Mouse (Mus musculus): ENCODE data around the gene Rcan2. TPM values are rescaled to one million over a fixed set of nuclear protein-coding genes. Genes with fewer than 3 reads are reported as not detected.

The Rcan2 gene
- total RNA-seq, 2 experiments from 2014 or later: 61.8 to 70.1 TPM

- DNase-seq (ENCODE audit: extremely low spot score in 1 of 2, low spot score in 1 of 2): no peak
These were observed 259.6 kb downstream of the Rcan2 start for GRCm38 (mm10) chr17:44060781-44061180.

DNA sequence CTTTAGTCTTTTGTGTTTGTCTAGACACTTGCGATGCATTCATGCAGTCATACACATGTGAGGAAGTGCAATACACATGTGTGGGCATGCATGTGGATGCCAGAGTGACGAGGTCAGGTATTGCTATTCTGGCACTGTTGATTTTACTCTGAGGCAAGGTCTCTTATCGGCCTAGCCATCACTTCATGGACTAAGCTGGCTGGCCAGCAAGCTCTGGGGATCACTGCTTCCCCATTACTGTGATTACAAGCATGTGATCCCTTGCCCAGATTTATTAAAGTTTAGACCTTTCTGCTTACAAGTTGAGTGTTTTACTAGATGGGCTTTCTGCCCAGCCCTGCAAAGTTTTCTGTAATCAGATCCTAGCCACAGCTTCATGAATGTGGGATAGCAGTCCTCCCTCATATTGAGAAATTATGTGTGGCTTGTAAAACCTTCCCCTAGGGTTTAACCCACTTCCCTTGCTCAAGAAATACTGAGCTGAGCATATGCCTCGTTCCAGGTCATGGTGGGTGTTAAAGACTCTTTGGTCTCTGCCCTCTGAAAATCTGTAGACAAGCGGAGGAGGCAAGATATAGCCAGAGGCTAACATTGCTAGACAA lies 260.2 kb downstream of the Rcan2 start:
- DNase-seq (ENCODE audit: extremely low spot score in 1 of 2, low spot score in 1 of 2): no peak

DNA sequence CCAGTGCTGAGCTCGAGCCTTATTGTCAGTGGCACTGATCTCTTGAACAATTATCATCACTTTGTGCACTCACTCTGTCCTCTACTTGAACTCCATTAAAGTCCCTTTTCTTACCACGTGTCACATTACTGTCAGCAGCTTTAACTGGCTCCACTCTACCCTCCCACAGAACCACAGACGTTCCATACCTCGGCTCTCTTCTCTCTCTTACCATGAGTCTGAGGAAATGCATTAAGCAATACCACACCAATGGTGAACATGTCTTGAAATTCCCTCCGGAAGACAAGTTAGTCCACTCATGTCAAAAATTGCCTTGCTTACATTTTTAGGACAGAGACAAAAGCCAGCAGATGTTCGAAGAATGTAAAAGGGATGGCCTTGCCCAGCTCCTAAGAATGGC lies 267.7 kb downstream of the Rcan2 start:
- DNase-seq (ENCODE audit: extremely low spot score in 1 of 2, low spot score in 1 of 2): no peak

- DNase-seq (ENCODE audit: extremely low spot score in 1 of 2, low spot score in 1 of 2): no peak
These were observed 270.5 kb downstream of the Rcan2 start for GRCm38 (mm10) chr17:44071680-44072079.

DNA sequence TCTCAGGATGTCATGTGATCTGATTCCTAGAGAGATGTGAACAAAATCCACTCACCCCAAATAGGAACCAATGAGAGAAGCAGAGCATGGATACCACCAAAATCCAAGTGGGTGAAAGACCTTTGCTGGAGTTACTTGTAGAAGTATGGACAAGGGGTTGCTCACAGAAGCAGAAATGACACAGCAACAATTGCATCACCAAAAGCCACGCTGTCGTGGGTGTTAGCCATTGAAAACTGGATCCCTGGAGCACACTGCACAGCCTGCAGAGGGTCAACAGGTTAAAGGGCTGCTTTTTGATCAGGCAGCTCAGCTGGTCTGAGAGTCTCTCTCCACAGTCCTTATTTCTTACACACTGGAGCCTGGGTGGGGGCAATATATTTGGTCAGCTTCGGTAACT lies 274.4 kb downstream of the Rcan2 start:
- no peak for DNase-seq (ENCODE audit: extremely low spot score in 1 of 2, low spot score in 1 of 2)

GRCm38 (mm10) chr17:44076051-44076680 lies 275.0 kb downstream of the Rcan2 start:
- no peak for DNase-seq (ENCODE audit: extremely low spot score in 1 of 2, low spot score in 1 of 2)

- DNase-seq (ENCODE audit: extremely low spot score in 1 of 2, low spot score in 1 of 2): no peak
These were observed 276.1 kb downstream of the Rcan2 start for GRCm38 (mm10) chr17:44077146-44077842.

- no peak for DNase-seq (ENCODE audit: extremely low spot score in 1 of 2, low spot score in 1 of 2)
These were observed 276.7 kb downstream of the Rcan2 start for GRCm38 (mm10) chr17:44077843-44078160.

DNA sequence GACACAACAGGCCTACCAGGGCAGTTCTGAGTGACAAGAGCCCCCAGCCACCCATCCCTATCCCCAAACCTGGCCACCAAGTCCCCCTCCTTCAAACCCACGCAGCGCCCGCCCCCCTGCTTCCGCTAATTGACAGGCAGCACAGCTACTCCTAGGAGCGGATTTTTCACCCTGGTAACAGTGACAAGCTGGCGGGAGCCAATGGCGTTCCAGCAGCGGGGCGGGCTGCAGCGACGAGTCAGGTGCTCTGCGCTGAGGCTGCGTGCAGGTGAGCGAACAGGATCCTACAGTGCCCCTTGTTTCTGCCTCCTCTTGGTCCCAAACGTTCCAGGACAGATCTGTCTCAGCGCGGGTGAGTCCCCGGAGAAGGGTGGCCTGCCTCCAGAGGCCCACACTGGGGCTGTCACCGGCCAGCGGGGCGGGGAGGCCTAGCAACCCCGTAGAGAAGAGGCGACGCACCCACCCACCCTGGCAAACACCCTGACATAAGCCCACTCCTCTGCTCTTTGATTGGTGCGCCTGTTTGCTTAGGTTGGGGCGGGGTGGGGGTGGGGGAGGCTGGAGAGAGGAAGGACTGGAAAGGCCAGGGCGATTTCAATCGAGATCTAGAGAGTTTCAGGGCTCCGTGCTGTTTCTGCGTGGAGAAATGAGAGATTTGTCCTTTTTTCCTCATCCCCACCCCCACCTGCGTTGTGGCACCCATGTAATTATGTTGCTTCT lies 277.6 kb downstream of the Rcan2 start, which contains the start of gene Enpp5:
Enpp5 (plus strand) TSS at position 183 of the 720 bp plus-strand sequence.
- peak; percentile 73 to 77 for DNase-seq (ENCODE audit: extremely low spot score in 1 of 2, low spot score in 1 of 2)

GRCm38 (mm10) chr17:44083156-44083555 lies 282.0 kb downstream of the Rcan2 start:
- no peak for DNase-seq (ENCODE audit: extremely low spot score in 1 of 2, low spot score in 1 of 2)

GRCm38 (mm10) chr17:44088226-44088625 lies 287.1 kb downstream of the Rcan2 start:
- DNase-seq (ENCODE audit: extremely low spot score in 1 of 2, low spot score in 1 of 2): no peak

Other genes starting within 250 kb of the Rcan2 start
- gene Pla2g7, start 233.3 kb upstream of the Rcan2 start, total RNA-seq (2021): 100 to 1,000 TPM in 1 of 2 experiments, 10 to 100 TPM in 1; 98.5 to 111 TPM
- under 1 TPM; 0.20 to 0.33 TPM for gene Tdrd6, start 171.1 kb upstream of the Rcan2 start, total RNA-seq (2021)
- gene Slc25a27, start 134.1 kb upstream of the Rcan2 start, total RNA-seq (2021): 10 to 100 TPM; 30.8 to 36.0 TPM
- gene Cyp39a1, start 133.9 kb upstream of the Rcan2 start, total RNA-seq (2021): 1 to 10 TPM; 1.1 TPM

Data from layer of hippocampus, postnatal 25 days (tissue).